Mouse (Mus musculus) embryonic facial prominence, embryonic 13.5 days (tissue): ENCODE data around the gene Ptbp2. TPM values are rescaled to one million over a fixed set of nuclear protein-coding genes. Genes with fewer than 3 reads are reported as not detected.

ENCODE experiments used
- ATAC-seq: fragments of 200-750 bp; cut with Nextera tagmentation; 2 replicates; pipeline ENCODE4 v1.8.0; 2017; ENCODE audit warnings: low read depth; ENCODE audit not compliant: insufficient number of reproducible peaks, insufficient read depth, low FRiP score, low TSS enrichment
- H3K27ac ChIP-seq: fragments of 300-500 bp; sonication (generic); 2 replicates; pipeline ENCODE4 v1.5.1; 2015; ENCODE audit warnings: moderate library complexity, mild to moderate bottlenecking, inconsistent platforms
- H3K27me3 ChIP-seq: fragments of 300-500 bp; sonication (generic); 2 replicates; pipeline ENCODE4 v1.6.1; 2015; ENCODE audit warnings: mild to moderate bottlenecking, inconsistent platforms
- H3K36me3 ChIP-seq: fragments of 300-500 bp; sonication (generic); 2 replicates; pipeline ENCODE4 v1.6.1; 2015; ENCODE audit warnings: mild to moderate bottlenecking, inconsistent platforms
- H3K4me1 ChIP-seq: fragments of 300-500 bp; sonication (generic); 2 replicates; pipeline ENCODE4 v1.6.1; 2015; ENCODE audit warnings: inconsistent platforms
- H3K4me2 ChIP-seq: fragments of 300-500 bp; sonication (generic); 2 replicates; pipeline ENCODE4 v1.6.1; 2015; ENCODE audit warnings: moderate library complexity, mild to moderate bottlenecking, inconsistent platforms
- H3K4me3 ChIP-seq: fragments of 300-500 bp; sonication (generic); 2 replicates; pipeline ENCODE4 v1.5.1; 2015; ENCODE audit warnings: mild to moderate bottlenecking, inconsistent platforms
- H3K9ac ChIP-seq: fragments of 300-500 bp; sonication (generic); 2 replicates; pipeline ENCODE4 v1.6.1; 2015; ENCODE audit warnings: mild to moderate bottlenecking, inconsistent platforms
- H3K9me3 ChIP-seq: fragments of 300-500 bp; sonication (generic); 2 replicates; pipeline ENCODE4 v1.6.1; 2016; ENCODE audit warnings: inconsistent platforms
- WGBS: fragments of 180-500 bp; shearing (Covaris S2); methylation state at CpG from one replicate; pipeline ENCODE4 v1.1.7; 2015; ENCODE audit warnings: mixed read lengths; 5-methylcytosine and 5-hydroxymethylcytosine counted together
- polyA plus RNA-seq: library from polyadenylated mRNA; unstranded; fragments of >200 nt; fragmentation: Nextera tagmentation; extraction: Ambion mirVana; gene quantifications from 2 replicates; pipeline ENCODE4 v1.2.1, GENCODE M21; 2015

Gene Ptbp2
- polyA plus RNA-seq: 86.5 and 109 TPM in 2 replicates

- Histone ChIP-seq H3K27ac (peak within 1 kb of the TSS; percentile 98), H3K27me3 (no peaks in the 10 kb centered on the region)
- ATAC-seq: no peak
These were observed at the start of gene Ptbp2 for GRCm38 (mm10) chr3:119784366-119784765. Gene Ptbp2, minus strand, starts transcription at chr3:119784466.

GRCm38 (mm10) chr3:119814678-119815077 lies 30.4 kb upstream of the Ptbp2 start:
- H3K36me3 ChIP-seq: no peaks in the 10 kb centered on the region
- no peak overlapping the region for H3K4me2 ChIP-seq
- H3K9ac ChIP-seq: no peak overlapping the region
- no peaks in the 10 kb centered on the region for H3K4me1 ChIP-seq
- H3K9me3 ChIP-seq: no peaks in the 10 kb centered on the region
- ATAC-seq: no peak
- no peaks in the 10 kb centered on the region for H3K27me3 ChIP-seq
- WGBS: 31% methylated on average over 1 of the region's 1 CpGs
- no peak overlapping the region for H3K4me3 ChIP-seq
- no peak overlapping the region for H3K27ac ChIP-seq

More at GRCm38 (mm10) chr3:119784366-119784765, at the start of gene Ptbp2:
- no peaks in the 10 kb centered on the region for H3K9me3 ChIP-seq
- WGBS: 80% methylated on average over 4 of the region's 4 CpGs
- H3K36me3 ChIP-seq: no peaks in the 10 kb centered on the region
- peaks cover 8% of the 10 kb centered on the region for H3K4me1 ChIP-seq
- peak within 1 kb of the TSS; percentile 89 for H3K4me3 ChIP-seq
- peak within 1 kb of the TSS; percentile 69 for H3K4me2 ChIP-seq
- H3K9ac ChIP-seq: peak within 1 kb of the TSS; percentile 99

- H3K4me3 ChIP-seq: no peak overlapping the region
- H3K9ac ChIP-seq: no peak overlapping the region
- H3K9me3 ChIP-seq: no peaks in the 10 kb centered on the region
- no peak overlapping the region for H3K4me2 ChIP-seq
- ATAC-seq: no peak
- H3K27ac ChIP-seq: no peak overlapping the region
- no peaks in the 10 kb centered on the region for H3K36me3 ChIP-seq
- 74% methylated on average over 7 of the region's 7 CpGs for WGBS
- H3K27me3 ChIP-seq: no peaks in the 10 kb centered on the region
- no peaks in the 10 kb centered on the region for H3K4me1 ChIP-seq
These were observed 21.9 kb upstream of the Ptbp2 start for GRCm38 (mm10) chr3:119806123-119806522.

- no peak for ATAC-seq
- H3K4me1 ChIP-seq: no peaks in the 10 kb centered on the region
- H3K4me2 ChIP-seq: no peak overlapping the region
- WGBS: 81% methylated on average over 9 of the region's 9 CpGs
- no peaks in the 10 kb centered on the region for H3K36me3 ChIP-seq
- no peaks in the 10 kb centered on the region for H3K9me3 ChIP-seq
- no peak overlapping the region for H3K9ac ChIP-seq
- H3K27ac ChIP-seq: no peak overlapping the region
- H3K4me3 ChIP-seq: no peak overlapping the region
- H3K27me3 ChIP-seq: no peaks in the 10 kb centered on the region
These were observed 10.6 kb upstream of the Ptbp2 start for GRCm38 (mm10) chr3:119794677-119795365.

GRCm38 (mm10) chr3:119782946-119783701 lies 1.1 kb downstream of the Ptbp2 start:
- Histone ChIP-seq H3K4me1 (peaks cover 16% of the 10 kb centered on the region), H3K9me3 (no peaks in the 10 kb centered on the region), H3K27ac (peak overlapping the region; percentile 98), H3K4me3 (peak overlapping the region; percentile 89), H3K9ac (peak overlapping the region; percentile 99), H3K27me3 (no peaks in the 10 kb centered on the region), H3K4me2 (peak overlapping the region; percentile 69), H3K36me3 (peaks cover 8% of the 10 kb centered on the region)
- WGBS: under 1% methylated on average over 85 of the region's 89 CpGs
- peak; percentile 90 for ATAC-seq

GRCm38 (mm10) chr3:119782022-119782945 lies 2.0 kb downstream of the Ptbp2 start:
- H3K4me2 ChIP-seq: peak overlapping the region; percentile 69
- under 1% methylated on average over 59 of the region's 63 CpGs for WGBS
- peak; percentile 58; the same call in 1 of the 2 replicates for ATAC-seq
- peak overlapping the region; percentile 98 for H3K27ac ChIP-seq
- H3K4me3 ChIP-seq: peak overlapping the region; percentile 89
- no peaks in the 10 kb centered on the region for H3K27me3 ChIP-seq
- no peaks in the 10 kb centered on the region for H3K9me3 ChIP-seq
- H3K36me3 ChIP-seq: peaks cover 8% of the 10 kb centered on the region
- peak overlapping the region; percentile 99 for H3K9ac ChIP-seq
- H3K4me1 ChIP-seq: peaks cover 17% of the 10 kb centered on the region

GRCm38 (mm10) chr3:119780876-119781275 lies 3.4 kb downstream of the Ptbp2 start:
- no peak for ATAC-seq
- no peak overlapping the region for H3K27ac ChIP-seq

GRCm38 (mm10) chr3:119779261-119779660 lies 5.0 kb downstream of the Ptbp2 start:
- Histone ChIP-seq H3K36me3 (peaks cover 14% of the 10 kb centered on the region), H3K27me3 (no peaks in the 10 kb centered on the region), H3K9me3 (no peaks in the 10 kb centered on the region), H3K9ac (no peak overlapping the region), H3K27ac (peak overlapping the region; percentile 11; the same call in 1 of the 2 replicates), H3K4me1 (peaks cover 17% of the 10 kb centered on the region), H3K4me3 (no peak overlapping the region), H3K4me2 (peak overlapping the region; percentile 24; the same call in 1 of the 2 replicates)
- ATAC-seq: no peak
- 56% methylated on average over 1 of the region's 1 CpGs for WGBS

More at GRCm38 (mm10) chr3:119780876-119781275, 3.4 kb downstream of the Ptbp2 start:
- Histone ChIP-seq H3K27me3 (no peaks in the 10 kb centered on the region), H3K4me3 (peak overlapping the region; percentile 89), H3K36me3 (peaks cover 11% of the 10 kb centered on the region), H3K9me3 (no peaks in the 10 kb centered on the region), H3K4me1 (peaks cover 17% of the 10 kb centered on the region), H3K9ac (peak overlapping the region; percentile 37; the same call in 1 of the 2 replicates), H3K4me2 (peak overlapping the region; percentile 69)

GRCm38 (mm10) chr3:119778431-119778830 lies 5.8 kb downstream of the Ptbp2 start:
- no peak for ATAC-seq
- 79% methylated on average over 2 of the region's 2 CpGs for WGBS
- H3K9ac ChIP-seq: no peak overlapping the region
- H3K27ac ChIP-seq: no peak overlapping the region
- no peaks in the 10 kb centered on the region for H3K9me3 ChIP-seq
- no peak overlapping the region for H3K4me3 ChIP-seq
- H3K4me1 ChIP-seq: peaks cover 19% of the 10 kb centered on the region
- no peak overlapping the region for H3K4me2 ChIP-seq
- peaks cover 14% of the 10 kb centered on the region for H3K36me3 ChIP-seq
- no peaks in the 10 kb centered on the region for H3K27me3 ChIP-seq

GRCm38 (mm10) chr3:119776129-119776528 lies 8.1 kb downstream of the Ptbp2 start:
- no peaks in the 10 kb centered on the region for H3K9me3 ChIP-seq
- no peak overlapping the region for H3K27ac ChIP-seq
- no peak overlapping the region for H3K4me3 ChIP-seq
- H3K27me3 ChIP-seq: no peaks in the 10 kb centered on the region
- no peak overlapping the region for H3K9ac ChIP-seq
- peaks cover 22% of the 10 kb centered on the region for H3K4me1 ChIP-seq
- peaks cover 14% of the 10 kb centered on the region for H3K36me3 ChIP-seq
- H3K4me2 ChIP-seq: no peak overlapping the region
- ATAC-seq: no peak
- WGBS: 94% methylated on average over 5 of the region's 5 CpGs

GRCm38 (mm10) chr3:119772789-119773188 lies 11.5 kb downstream of the Ptbp2 start:
- H3K27me3 ChIP-seq: no peaks in the 10 kb centered on the region
- H3K36me3 ChIP-seq: peaks cover 12% of the 10 kb centered on the region; the same call in 1 of the 2 replicates
- no peaks in the 10 kb centered on the region; the same call in 1 of the 2 replicates for H3K9me3 ChIP-seq
- no peak overlapping the region for H3K4me3 ChIP-seq
- no peak overlapping the region for H3K27ac ChIP-seq
- H3K4me2 ChIP-seq: no peak overlapping the region
- H3K9ac ChIP-seq: no peak overlapping the region
- ATAC-seq: no peak
- peaks cover 5% of the 10 kb centered on the region for H3K4me1 ChIP-seq
- WGBS: 81% methylated on average over 2 of the region's 2 CpGs
